Mouse (Mus musculus): ENCODE data around the gene Olfr733.

DNA sequence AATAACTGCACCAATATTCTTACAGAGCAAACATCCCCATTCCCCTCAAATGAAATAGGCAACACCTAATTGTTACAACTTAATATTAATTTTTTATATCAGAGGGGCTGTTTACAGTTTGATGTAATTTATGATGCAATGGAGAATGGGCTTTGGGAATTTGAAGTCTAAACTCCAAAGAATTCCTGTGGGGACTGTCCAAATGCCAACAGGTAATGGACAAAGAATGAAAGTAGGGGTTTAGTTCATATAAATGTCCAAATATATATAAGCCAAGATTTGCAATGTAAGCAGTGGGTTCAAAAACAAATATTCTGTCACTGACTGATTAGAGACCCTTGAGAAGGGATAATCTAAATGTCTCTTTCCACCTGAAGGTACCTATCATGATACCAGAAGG lies at the start of gene Olfr733:
- TF ChIP-seq CTCF (IDR thresholded peaks at IDR 0.05; ENCODE audit: low read depth), result no peak
- no peak for TF ChIP-seq EP300 (optimal IDR thresholded peaks at IDR 0.05)
